Mouse (Mus musculus): ENCODE results near the gene Pex14.

The Pex14 gene

DNA sequence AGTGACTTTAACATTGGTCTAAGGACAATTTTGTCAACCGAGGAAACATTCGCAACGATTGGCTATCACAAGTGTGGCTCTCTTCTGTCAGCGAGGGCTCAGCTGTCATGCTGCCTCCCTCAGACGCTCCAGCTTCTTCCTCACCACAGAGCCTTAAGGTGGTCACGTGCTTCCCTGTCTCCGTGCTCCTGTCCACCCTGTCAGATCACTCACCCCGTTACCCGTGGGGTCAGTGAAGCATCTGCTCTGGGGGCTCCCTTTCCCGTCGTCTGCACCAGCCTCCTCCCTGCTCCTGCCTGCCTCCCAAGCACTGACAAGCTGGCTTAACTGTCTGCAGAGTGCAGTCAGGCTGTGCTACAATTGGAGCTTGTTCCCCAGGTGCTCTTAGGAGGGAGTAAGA lies 119.8 kb downstream of the Pex14 start:
- no peak for DNase-seq

DNA sequence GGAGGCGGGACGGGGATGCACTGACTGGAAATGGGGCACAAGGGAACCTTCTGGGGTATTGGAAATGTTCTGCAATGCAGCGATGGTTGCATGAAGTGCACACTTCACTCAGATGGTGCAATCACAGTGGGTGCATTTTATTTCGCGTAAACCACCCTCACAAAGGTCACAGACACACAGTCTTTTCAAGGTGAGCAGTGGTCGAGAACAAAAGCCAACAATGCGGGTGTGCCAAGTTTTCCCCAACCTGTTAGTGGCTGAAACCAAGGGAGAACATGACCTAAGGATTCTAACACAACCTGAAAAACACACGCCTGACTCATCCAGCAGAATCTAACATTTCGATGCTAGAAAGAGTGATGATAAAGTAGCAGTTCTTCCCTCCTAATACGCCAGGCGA lies 120.8 kb downstream of the Pex14 start:
- no peak for DNase-seq

DNA sequence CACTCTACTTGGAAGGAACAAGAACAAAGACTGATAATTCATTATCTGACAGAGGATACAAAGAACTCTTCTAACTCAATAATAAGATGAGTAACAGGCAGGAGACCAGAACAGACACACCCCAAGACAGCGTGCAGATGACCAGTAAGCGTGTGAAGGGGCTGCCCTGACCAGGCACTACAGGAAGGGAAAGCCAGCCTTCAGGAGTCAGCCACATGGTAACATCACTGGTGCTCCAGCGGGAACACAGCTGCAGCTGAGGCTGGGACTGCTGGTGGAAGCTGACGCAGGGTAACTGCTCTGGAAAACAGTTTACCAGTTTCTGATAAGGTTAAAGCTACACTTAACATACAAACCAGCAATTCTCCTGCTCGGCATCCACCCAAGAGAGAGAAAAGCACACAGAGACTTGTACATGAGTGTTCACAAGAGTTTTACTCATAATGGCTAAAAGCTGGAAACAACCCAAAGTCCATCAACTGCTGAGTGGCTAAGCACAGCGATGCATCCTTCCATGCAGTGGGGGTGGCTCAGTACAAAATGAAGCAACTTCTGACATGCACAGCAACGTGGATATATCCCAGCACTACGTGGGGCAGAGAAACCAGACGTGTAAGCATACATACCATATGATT lies 121.3 kb downstream of the Pex14 start:
- no peak for DNase-seq

DNA sequence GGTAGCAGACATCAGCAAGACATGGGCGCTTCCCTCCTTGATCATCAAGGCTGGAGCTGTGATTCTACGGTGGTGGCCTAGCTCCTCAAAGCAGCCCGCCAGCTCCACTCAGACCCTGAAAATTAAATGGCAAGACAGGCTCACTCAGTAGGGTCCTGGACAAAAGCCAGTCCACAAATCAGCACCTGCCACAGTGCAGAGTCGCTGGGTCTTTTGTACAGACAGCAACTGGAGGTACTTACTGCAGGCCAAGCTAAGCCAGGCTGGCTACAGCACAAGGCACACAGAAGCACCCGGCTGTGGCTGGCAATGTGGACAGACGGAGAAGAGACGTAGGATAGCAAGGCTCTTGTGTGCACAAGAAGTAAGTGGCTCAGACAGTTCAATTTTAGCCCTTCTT lies 124.8 kb downstream of the Pex14 start:
- no peak for DNase-seq

DNA sequence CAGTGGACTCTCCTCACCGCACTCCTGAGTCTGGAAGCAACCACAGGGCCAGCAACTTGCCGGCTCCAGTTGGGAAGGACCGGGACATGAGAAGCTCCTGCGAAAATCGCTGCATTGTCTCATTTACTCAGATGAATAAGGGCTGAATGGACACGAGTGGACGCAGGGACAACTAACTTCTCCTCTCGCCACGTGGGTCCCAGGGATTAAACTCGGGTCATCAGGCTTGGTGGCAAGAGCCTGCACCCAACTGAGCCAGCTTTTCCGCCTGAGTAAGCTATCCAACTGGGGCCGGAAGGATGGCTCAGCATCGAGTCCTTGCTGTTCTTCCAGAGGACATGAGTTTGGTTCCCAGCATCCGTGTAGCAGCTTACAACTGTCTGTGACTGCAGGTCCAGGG lies 126.3 kb downstream of the Pex14 start:
- no peak for DNase-seq

DNA sequence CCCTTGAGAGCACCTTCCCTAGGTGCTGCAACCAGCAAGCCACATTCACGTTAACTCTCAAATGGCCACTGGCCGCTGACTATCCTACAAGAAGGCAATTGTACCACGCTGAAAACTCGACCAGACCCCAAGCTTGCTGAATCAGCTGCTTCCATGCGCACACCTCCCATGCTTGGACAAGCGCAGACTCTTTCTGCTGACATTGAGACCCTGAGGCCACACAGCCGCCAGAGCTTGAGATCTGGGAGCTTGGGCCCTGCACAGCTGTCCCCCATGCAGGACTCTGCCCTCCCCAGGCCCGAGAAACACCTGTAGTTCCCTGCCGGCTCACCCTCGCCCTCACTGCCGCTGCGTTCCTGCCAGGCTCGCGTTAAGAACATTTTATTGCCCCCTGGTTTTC lies 127.0 kb downstream of the Pex14 start:
- no peak for DNase-seq

DNA sequence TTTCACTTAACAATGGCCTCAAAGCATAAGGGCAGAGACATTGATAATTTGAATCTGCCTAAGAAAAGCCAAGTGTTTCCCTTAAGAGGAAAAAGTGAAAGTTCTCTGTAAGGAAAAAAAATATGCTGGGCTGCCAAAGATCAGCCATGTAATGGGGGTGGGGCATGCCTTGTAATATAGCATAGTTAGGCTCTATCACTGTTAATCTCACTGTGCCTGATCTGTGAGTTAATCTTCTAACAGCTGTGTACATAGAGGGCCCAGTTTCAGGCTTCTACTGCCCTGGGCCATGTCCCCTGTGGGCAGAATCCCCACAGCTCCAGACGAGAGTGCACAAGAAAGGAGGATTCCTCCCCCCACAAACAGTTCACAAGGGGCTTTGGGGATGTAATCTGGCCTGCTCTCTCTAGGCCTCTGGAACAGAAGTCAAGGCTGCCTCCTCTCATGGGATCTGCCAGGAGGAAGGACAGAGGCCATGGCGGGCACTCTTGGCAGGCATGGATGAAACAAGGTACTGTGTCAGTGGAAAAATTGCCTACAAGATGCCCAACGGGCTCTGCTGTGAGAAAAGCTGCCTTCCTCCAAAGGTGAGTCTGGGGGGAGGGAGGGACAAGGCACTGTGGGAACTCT lies 127.9 kb downstream of the Pex14 start:
- no peak for DNase-seq

DNA sequence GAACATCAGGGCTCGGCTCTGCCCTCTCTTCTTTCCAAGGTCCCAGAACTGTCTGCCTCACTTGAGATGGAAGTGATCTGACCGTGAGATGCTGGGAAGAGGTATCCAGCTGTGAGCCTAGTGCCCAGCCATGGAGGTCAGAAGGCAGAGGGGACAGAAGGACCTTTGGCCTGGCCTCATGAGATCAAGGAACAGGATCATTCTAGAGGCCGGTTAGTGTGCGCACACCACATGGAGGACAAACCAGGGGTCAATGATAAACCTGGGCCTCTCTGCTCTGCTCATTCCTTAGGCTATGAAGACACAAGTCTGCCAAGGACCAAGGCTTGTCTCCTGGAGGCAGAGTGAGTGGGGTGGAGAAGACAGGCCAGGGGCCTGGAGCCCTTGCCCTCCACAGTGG lies 128.9 kb downstream of the Pex14 start:
- DNase-seq, result no peak

DNA sequence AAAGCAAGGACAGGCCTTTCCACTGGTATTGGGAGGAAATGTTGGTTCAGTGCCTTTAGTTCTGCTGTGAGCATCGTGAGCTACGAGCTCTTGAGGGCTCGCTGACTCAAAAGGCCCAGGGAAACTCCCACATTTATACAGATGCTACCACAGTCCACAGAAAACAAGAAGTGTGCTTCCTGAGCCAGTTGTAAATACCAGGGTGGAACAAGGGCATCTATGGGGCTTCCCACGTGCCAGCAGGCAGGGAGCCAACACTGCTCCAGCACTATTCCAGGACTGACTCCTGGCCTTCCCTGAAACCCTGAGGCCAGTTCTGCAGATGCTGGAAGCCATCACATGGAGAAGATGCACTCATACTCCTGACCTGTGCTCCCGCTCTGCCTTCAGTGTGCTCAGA lies 130.1 kb downstream of the Pex14 start:
- DNase-seq, result no peak

DNA sequence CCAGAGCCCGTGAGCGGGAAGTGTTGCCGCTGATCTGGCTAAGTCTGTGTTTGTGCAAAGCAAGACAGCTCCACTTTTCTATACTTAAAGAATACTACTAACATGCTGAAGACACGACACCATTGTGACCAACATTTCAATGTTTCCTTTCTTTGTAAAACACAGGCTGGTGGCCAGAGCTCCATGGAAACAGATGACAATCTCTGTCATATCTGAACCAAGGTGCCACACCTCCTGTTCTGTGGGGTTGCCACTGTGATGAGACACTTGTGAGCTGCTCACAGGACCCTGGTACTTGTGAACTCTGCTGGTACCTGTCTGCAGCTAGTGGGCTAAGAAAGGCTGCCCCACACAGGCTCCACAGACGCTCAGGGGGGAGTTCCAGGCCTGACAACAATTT lies 130.8 kb downstream of the Pex14 start:
- no peak for DNase-seq

DNA sequence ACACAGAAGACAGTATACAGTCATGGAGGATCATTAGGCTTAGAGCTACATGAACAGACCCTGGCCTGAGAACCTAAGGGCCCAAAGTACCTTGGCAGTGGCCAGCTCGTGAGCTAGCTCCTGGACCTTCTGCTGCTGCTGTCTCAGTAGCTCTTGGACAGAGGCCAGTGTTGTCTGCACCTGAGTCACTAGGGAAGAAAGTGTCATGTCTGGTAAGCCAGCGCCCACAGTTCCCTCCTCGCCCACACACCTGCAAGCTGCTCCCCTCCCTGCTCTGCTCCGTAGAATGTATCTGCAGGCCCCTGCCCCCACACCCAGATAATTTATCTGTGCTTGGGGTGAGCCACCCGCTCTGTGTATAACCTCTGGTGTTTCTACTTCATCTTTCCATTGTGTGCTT lies 133.5 kb downstream of the Pex14 start:
- no peak for DNase-seq

DNA sequence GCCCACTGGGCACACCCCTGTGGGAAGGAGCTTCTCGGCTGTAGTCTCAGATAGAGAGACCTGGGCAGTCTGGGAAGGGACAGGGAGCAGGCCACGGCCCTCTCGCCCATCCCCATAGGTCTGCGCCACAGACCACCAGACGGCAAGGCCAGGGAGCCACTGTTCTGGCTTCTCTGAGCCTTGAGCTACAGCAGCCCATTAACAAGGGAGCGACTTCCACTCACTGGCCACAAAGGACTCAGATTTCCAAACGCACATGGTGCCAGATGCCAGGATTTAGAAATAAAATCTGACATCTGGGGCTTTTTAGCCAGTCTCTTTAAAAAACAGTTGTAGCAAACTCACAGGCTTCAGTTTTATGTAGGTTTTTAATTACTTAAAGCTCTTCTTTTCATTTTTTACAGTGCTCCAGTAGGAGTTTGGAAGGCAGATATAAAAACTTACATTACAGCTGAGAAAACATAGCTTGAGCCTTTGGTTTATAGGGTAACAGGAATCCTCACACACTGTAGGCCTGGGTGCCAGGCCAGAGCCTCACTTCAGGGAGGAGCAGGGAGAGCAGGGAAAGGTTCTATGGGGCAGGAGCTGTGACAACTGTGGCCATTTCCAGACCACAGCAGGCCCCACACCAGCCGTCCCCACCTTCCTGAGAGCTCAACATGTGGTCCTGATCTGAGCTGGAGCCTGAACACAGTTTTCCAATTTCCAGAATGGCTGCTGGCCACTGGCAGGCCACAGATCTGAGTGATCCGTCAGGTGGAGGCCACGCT lies 134.9 kb downstream of the Pex14 start:
- DNase-seq, result no peak

DNA sequence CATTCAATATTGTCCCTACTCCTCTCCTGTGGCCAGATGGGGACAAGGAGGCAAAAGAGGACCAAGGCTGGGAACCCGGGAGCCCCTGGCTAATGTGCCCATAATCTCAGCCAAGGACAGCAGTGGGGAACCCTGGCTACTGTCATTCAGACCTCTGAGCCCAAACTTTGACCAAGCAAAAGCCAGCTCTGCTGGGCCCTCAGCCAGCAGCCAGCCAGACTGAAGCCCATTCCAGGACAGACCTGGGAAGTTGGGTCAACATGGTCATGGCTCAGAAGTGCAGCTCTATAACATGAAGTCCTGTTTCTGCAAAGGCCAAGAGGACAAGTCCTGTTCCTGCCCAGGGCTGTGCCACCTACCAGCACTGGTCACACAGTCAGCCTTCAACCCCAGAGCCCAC lies 137.6 kb downstream of the Pex14 start:
- no peak for DNase-seq

DNA sequence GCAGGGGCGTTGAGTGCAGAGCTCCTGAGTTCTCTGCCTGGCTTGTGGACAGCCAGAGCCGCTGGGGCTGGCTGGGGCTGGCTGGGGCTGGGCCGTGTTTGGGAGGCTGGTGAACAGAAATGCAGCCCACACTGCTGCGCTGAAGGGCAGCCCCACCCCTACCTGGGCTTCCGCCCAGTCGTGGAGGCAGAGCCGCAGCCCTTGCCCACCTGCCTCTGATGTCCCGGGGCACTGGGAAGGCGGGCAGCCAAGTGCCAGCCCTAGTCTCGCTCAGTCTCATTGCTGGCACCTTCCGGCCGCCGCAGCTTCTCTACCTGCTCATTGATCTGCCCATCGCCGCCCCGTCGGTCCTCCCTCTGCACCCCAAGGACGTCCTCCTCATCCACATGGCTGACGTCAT lies 138.6 kb downstream of the Pex14 start:
- DNase-seq, result no peak

DNA sequence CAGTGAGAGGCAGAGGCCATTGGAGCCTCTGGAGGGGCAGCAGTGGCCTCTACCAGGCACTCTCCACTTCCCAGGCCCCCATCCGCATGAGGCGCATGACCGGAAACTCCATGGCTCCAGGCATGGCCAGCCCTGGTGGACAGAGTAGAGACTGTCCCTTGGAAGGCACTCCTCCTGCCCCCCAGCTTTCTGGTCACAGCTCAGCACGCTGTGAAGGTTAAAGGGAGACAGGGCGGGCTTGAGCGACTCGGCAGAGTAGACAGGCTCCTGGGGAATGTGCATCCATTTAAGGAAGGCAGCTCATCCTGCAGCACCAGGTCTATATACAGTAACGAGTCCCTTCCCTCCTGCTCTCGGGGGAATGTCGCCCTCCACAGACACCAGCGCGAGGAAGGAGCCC lies 139.7 kb downstream of the Pex14 start:
- DNase-seq, result no peak

DNA sequence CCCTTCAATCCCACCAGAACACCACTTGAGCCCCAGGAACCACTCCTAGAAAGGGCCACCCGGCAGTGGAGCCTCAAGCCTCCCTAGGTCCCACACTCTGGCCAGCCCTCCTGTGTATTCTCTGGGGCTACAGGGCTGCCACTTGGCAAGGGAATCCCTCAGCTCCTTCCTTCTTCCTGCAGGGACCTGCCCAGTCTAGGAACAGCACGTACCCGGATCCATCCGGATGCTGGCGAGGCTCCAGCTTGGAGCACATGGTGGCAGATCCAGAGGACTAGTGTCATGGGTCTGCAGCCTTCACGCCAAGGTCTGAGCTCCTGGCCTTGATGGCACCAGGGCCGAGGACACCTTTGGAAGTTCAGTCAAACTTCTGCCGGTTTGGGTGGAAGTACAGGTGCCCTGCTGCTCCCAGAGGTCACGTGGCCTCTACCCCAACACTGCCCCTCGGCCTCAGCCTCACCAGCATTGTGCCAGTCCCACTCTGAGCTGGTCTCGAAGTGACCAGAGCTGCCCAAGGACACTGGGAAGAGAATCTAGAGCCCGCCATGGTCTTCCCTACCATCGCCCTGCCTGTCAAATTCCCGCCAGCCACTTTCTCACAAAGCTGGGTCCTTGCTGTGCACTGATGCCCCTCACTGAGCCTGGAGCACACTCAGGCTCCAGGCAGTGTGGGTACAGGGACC lies 144.4 kb downstream of the Pex14 start:
- no peak for DNase-seq

DNA sequence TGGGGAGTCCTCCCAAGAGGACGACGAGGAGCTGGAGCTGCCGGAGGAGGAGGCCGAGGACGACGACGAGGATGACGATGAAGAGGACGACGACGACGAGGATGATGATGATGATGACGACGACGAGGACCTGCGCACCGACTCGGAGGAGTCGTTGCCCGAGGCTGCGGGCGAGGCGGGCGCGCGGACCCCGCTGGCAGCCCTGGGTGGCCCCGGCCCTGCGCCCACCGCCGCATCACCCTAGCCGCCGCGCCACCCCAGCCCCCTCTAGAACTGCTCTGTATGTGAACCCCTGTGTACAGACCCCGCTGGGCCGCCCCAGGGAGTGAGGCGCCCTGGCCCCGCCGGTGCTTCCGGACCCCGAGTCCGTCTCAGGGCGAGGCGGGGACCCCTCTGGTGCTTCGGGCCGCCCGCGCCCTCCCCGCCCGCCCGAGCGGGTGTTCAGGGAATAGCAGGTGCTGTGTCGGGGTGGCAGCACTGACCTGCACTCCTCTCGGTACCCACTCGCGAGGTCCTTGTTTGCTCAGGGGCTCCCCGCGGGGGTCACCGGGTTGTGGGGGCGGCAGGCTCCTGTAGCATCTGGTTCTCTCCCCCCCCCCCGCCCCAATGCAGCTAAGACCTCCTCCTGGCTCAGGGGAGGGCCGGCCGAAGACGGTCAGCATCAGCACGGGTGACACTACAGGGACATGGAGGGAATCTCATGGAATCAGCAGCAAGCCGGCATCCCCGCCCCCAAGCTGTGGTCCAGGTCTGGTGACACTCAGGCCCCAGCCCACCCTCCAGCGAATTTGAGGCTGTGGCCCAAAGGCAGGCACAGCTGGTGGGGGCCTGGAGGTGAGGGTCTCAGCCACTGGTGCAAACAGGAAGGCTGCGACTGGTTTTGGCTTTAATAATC lies 147.1 kb downstream of the Pex14 start:
- DNase-seq, result peak; percentile 32

DNA sequence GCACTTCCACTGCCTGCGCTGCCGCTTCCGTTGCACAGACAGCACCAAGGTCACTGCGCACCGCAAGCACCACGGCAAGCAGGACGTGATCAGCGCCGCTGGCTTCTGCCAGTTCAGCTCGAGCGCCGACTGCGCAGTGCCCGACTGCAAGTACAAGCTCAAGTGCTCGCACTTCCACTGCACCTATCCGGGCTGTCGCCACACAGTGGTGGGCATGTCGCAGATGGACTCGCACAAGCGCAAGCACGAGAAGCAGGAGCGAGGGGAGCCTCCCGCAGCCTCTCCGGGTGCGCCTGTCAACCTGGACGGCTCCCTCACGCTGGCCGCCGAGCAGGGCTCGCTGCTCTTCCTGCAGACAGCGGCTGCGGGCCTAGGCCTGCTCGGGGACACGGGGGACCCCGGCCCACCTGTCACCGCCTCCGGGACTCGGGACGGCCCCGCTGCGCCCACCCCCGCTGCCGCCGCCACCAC lies 147.8 kb downstream of the Pex14 start:
- DNase-seq, result peak; percentile 55

DNA sequence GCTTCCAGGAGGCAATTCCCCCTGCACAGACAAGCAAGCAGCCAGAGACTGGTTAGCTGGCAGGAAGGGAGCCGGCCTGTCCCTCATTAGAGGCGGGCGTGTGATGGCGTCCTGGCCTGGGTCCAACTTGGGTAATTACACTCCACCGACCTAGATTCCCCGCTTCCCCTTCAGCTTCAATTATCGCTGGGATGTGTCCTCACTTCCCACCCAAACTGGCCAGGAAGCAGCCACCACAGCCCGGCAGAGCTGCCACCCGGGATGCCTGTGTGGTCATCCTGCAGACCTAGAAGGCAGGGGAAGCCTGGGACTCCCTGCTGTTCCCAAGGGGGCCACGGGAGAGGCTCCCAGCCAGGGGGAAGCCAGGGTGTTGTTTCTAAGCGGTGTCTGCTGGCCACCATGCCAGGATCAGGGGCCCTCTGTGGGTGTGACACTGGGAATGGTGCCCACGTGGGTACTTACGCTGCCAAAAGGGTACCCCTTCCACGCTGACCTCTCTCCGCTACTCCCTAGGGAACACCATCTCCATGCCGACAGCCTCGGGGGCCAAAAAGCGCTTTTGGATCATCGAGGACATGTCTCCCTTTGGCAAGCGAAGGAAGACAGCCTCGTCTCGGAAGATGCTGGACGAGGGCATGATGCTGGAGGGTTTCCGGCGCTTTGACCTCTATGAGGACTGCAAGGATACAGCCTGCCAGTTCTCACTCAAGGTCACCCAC lies 148.6 kb downstream of the Pex14 start:
- DNase-seq, result peak; percentile 61

DNA sequence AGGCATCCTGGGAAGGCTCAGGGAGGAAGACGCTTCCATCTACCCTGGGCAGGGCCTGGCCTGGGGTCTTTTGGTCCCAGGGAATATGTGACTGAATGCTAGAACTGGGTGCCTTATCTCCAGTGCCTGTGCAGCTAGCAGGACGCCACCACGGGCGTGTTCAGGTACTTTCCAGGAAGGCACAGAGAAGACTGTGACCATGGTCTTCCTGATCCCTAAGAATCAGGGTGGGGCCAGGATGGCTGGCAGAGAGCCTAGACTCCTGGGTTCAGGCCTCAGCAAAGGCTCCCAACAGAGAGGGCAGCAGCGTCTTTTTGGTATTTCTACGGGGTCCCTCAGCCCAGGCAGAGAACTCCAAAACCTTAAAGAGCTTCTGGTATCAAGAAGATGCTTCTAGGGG lies 149.2 kb downstream of the Pex14 start:
- no peak for DNase-seq

DNA sequence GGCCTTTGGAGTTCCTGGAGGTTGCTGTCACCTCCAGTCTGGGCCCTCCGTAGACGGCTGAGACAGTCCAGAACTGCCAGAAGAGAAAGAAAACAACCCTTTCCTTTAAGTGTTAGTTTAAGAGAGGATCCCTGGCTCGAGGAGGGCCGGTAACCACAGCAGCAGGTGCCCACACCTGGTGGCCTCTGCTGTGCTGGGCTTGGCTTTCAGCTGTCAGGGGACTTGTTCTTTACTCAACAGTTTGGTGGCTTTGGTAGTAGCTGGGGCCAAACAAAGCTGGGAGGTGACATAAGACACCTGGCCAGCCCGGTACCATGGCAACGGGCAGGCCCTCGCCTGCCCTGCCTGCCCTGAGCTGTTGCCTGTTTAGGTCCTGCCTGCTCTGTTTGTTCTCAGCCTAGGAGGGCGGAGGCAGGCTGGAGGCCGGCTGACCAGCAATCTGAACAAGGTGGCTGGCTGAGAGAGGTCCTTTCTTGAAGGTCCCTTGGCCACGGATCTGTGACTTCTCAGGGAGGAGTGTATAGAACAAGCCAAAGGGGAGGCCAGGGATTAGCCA lies 151.8 kb downstream of the Pex14 start:
- DNase-seq, result peak; percentile 39

DNA sequence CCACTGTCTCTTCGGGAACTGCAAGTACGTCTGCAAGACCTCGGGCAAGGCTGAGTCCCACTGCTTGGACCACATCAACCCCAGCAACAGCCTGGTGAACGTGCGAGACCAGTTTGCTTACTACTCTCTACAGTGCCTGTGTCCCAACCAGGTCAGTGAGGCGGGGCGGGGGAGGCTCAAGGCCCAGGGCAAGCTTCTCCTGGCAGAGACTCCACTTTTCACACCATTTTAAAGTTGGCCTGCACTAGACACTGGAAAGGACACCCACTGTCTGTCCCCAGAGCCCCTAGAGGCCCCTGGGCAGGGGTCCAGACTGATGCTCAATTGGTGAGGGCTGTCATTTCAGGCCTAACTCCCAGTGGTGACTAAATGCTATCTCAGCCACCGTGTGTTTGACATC lies 153.6 kb downstream of the Pex14 start:
- DNase-seq, result no peak

Data from embryo, embryonic 11 days (tissue).